Mouse (Mus musculus) testis, adult 2 months (tissue): ENCODE results near the gene Ankmy1. TPM values are rescaled to one million over a fixed set of nuclear protein-coding genes. Genes with fewer than 3 reads are reported as not detected.
A peak's percentile ranks its signal among the peaks of the same experiment; 100 is the strongest.

Experiments
- H3K27ac ChIP-seq: fragments of 200-500 bp; 2 replicates; pipeline ENCODE4 v1.5.1; 2012; ENCODE audit warnings: low read depth, low read length; ENCODE audit not compliant: control insufficient read depth, insufficient read depth
- H3K27me3 ChIP-seq: fragments of 200-500 bp; 2 replicates; pipeline ENCODE4 v1.6.1; 2012; ENCODE audit warnings: mild to moderate bottlenecking, low read length, moderate library complexity; ENCODE audit not compliant: control insufficient read depth, insufficient read depth
- H3K36me3 ChIP-seq: fragments of 200-500 bp; 2 replicates; pipeline ENCODE4 v1.6.1; 2012; ENCODE audit warnings: mild to moderate bottlenecking, low read length; ENCODE audit not compliant: control insufficient read depth, insufficient read depth
- H3K4me1 ChIP-seq: fragments of 200-500 bp; 2 replicates; pipeline ENCODE4 v1.6.1; 2012; ENCODE audit warnings: low read length; ENCODE audit not compliant: control insufficient read depth, insufficient read depth
- H3K4me3 ChIP-seq: fragments of 200-500 bp; 2 replicates; pipeline ENCODE4 v1.5.1; 2012; ENCODE audit warnings: low read depth, mild to moderate bottlenecking, low read length, moderate library complexity, mixed read lengths; ENCODE audit not compliant: control insufficient read depth
- CTCF ChIP-seq: fragments of 200-500 bp; IDR thresholded peaks from 2 replicates; pipeline ENCODE4 v1.5.1; 2012; ENCODE audit warnings: low read depth, mild to moderate bottlenecking, inconsistent platforms, low read length, moderate library complexity; ENCODE audit not compliant: control insufficient read depth, insufficient read depth, insufficient replicate concordance
- POLR2A ChIP-seq: fragments of 200-500 bp; IDR thresholded peaks from 2 replicates; pipeline ENCODE4 v1.6.1; 2012; ENCODE audit warnings: low read depth, mild to moderate bottlenecking, inconsistent platforms, low read length, moderate library complexity; ENCODE audit not compliant: control insufficient read depth
- polyA plus RNA-seq: library from polyadenylated mRNA; depleted of rRNA; stranded (reverse); fragments of >200 nt; gene quantifications from 2 replicates; pipeline ENCODE4 v1.2.3, GENCODE M21; 2012

The Ankmy1 gene
- polyA plus RNA-seq, 1 experiment, result 53.4 TPM

- H3K4me3 ChIP-seq, result peak overlapping the region; percentile 93
- H3K27ac ChIP-seq, result peak overlapping the region; percentile 79
- TF ChIP-seq POLR2A, result no peak; the same call in 1 of the 2 replicates
- TF ChIP-seq CTCF, result no peak
- no peaks in the 10 kb centered on the region for H3K36me3 ChIP-seq
- H3K4me1 ChIP-seq, result peaks cover 17% of the 10 kb centered on the region
- H3K27me3 ChIP-seq, result 0 out of 2 replicates have a peak, but pooled peaks cover 2% of the 10 kb centered on the region
Observed at GRCm38 (mm10) chr1:92910925-92911720, 8.4 kb upstream of the Ankmy1 start.

- Histone ChIP-seq H3K27ac (peak within 1 kb of the TSS; percentile 79), H3K4me3 (peak within 1 kb of the TSS; percentile 93), H3K36me3 (no peaks in the 10 kb centered on the region), H3K27me3 (0 out of 2 replicates have a peak, but pooled peaks cover 2% of the 10 kb centered on the region), H3K4me1 (peaks cover 17% of the 10 kb centered on the region)
- TF ChIP-seq POLR2A, result no peak; the same call in 1 of the 2 replicates
- peak; percentile 27; the same call in 1 of the 2 replicates for TF ChIP-seq CTCF
Observed at GRCm38 (mm10) chr1:92910239-92910885, 7.7 kb upstream of the Ankmy1 start, which contains the start of gene Rnpepl1. Rnpepl1 (plus strand) TSS chr1:92910783.

- H3K27ac ChIP-seq, result no peak overlapping the region
Observed at GRCm38 (mm10) chr1:92909068-92909467, 6.4 kb upstream of the Ankmy1 start.

GRCm38 (mm10) chr1:92908664-92909063 is 6.0 kb upstream of the Ankmy1 start:
- Histone ChIP-seq H3K4me3 (peak overlapping the region; percentile 51), H3K27ac (no peak overlapping the region), H3K27me3 (0 out of 2 replicates have a peak, but pooled peaks cover 2% of the 10 kb centered on the region), H3K36me3 (no peaks in the 10 kb centered on the region), H3K4me1 (peaks cover 15% of the 10 kb centered on the region)
- no peak for TF ChIP-seq POLR2A
- no peak for TF ChIP-seq CTCF

More at GRCm38 (mm10) chr1:92909068-92909467, 6.4 kb upstream of the Ankmy1 start:
- Histone ChIP-seq H3K4me3 (peak overlapping the region; percentile 51), H3K4me1 (peaks cover 17% of the 10 kb centered on the region), H3K27me3 (0 out of 2 replicates have a peak, but pooled peaks cover 2% of the 10 kb centered on the region), H3K36me3 (no peaks in the 10 kb centered on the region)
- TF ChIP-seq POLR2A, result no peak
- no peak for TF ChIP-seq CTCF

GRCm38 (mm10) chr1:92907632-92908360 is 5.1 kb upstream of the Ankmy1 start:
- H3K36me3 ChIP-seq, result no peaks in the 10 kb centered on the region
- 0 out of 2 replicates have a peak, but pooled peaks cover 2% of the 10 kb centered on the region for H3K27me3 ChIP-seq
- peak overlapping the region; percentile 99 for H3K4me3 ChIP-seq
- H3K4me1 ChIP-seq, result peaks cover 18% of the 10 kb centered on the region
- TF ChIP-seq POLR2A (peak; percentile 68; the same call in 1 of the 2 replicates), CTCF (no peak)
- H3K27ac ChIP-seq, result peak overlapping the region; percentile 62; the same call in 1 of the 2 replicates

- TF ChIP-seq POLR2A, result peak; percentile 54; the same call in 1 of the 2 replicates
- no peak; the same call in 1 of the 2 replicates for TF ChIP-seq CTCF
- Histone ChIP-seq H3K27me3 (0 out of 2 replicates have a peak, but pooled peaks cover 2% of the 10 kb centered on the region), H3K27ac (peak within 1 kb of the TSS; percentile 83), H3K4me3 (peak within 1 kb of the TSS; percentile 99), H3K4me1 (peaks cover 23% of the 10 kb centered on the region), H3K36me3 (no peaks in the 10 kb centered on the region)
Observed at GRCm38 (mm10) chr1:92906779-92907631, 4.3 kb upstream of the Ankmy1 start, which contains the start of gene Dusp28. Dusp28 (plus strand) TSS chr1:92906981.
